Mouse (Mus musculus) bone marrow macrophage, adult 2 months (primary cell): ENCODE measurements around the gene Pam16.

Source experiments
- CTCF ChIP-seq: IDR thresholded peaks from 2 replicates; pipeline ENCODE4 v1.5.1; 2012; ENCODE audit warnings: low read depth, mild to moderate bottlenecking, low read length, moderate library complexity
- POLR2A ChIP-seq: IDR thresholded peaks from 2 replicates; pipeline ENCODE4 v1.6.1; 2012; ENCODE audit warnings: mild to moderate bottlenecking, low read depth, low read length, borderline replicate concordance

DNA sequence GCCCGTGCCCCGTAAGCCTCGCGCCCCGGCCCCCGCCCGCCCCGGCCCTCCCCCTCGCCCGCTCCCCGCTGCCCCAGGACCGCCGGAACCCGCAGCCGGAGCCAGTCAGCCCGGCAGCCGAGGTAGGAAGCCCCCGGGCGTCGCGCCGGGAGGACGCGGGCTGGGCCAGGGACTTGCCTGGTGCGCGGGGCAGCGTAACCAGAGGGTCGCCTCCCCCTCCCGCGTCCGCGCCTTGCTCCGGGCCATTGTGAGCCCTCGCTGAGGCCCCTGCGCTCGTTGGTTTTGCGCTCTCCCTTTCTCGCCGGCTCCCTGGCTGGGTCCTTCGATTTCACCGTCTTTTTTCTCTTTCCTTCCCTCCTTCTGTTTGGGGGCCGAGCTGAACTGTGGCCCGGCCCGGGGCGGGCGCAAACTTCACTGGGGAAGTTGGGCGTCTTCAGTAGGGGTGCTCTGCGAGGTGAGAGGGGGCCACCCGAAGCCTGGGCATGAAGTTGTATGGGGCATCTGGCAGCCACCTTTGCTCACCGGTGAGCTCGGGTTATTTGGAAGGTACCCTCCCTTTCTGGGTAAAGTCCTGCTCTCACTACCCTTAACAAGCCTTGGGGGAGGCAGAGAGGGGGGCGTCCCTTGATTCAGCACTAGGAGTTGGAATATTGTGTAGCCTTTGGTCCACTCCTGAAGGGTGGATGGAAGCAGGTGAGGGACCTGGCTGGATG is 29.8 kb downstream of the Pam16 start:
- TF ChIP-seq POLR2A (no peak), CTCF (no peak)
